In the genomic region with DNA sequence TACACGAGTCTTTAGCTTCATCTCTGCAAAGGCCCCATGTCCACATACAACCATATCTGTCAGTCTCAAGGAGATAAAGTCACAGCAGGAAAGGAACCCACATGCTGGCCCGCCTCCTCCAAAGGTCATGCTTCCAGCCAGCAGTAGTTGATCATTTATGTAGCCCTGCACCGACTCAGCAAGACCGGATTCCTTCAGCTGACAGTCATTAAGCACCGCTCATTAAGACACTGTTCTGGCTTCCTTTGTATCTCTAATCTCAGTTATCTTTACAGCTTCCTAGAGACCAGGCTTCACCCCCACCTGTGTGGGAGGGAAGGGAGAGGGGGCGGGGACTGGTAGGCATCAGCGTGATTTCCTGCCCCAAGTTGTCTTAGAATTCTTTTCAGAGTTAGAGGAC, we compare ENCODE assay signal across 17 mouse cellular contexts.
DNase-seq lines count a peak whose midpoint lies in the region; ATAC-seq and TF ChIP-seq lines count a peak whose summit lies in the region.
"Had no signal": no experiment of that assay in that cellular context is flagged by ENCODE, and none has a peak within 500 bp of the region (broad histone marks: within the 10 kb centered on the region; RNA-seq: fewer than 3 reads in every experiment).

No protein-coding gene starts in this region.

- 0 out of 2 replicates have a peak, but pooled peaks cover 6% of the 10 kb centered on the region for H3K4me1 ChIP-seq in intestine, embryonic 14.5 days (replicated peaks; ENCODE audit: control insufficient read depth, insufficient read depth, low read length)
- peaks cover 6% of the 10 kb centered on the region; the same call in 1 of the 2 replicates for H3K4me1 ChIP-seq in cerebellum, adult 2 months (ENCODE audit: control insufficient read depth, insufficient read depth, low read length)
- H3K4me1 ChIP-seq in forebrain, embryonic 10.5 days: peaks cover 13% of the 10 kb centered on the region
- no peaks in the 10 kb centered on the region for H3K4me1 ChIP-seq in heart, embryonic 11.5 days (ENCODE audit: control insufficient read depth, insufficient read depth, low read length)
- H3K4me1 ChIP-seq: embryonic facial prominence, embryonic 15.5 days; heart, embryonic 12.5 days had no signal

- no peaks in the 10 kb centered on the region for H3K27me3 ChIP-seq in intestine, embryonic 14.5 days (replicated peaks; ENCODE audit: control insufficient read depth, insufficient read depth, low read length)
- H3K27me3 ChIP-seq in cerebellum, adult 2 months (ENCODE audit: control insufficient read depth, insufficient read depth, low read length): no peaks in the 10 kb centered on the region
- peaks cover 29% of the 10 kb centered on the region for H3K27me3 ChIP-seq in forebrain, embryonic 10.5 days (ENCODE audit: poor library complexity, severe bottlenecking)
- H3K27me3 ChIP-seq in heart, embryonic 11.5 days (ENCODE audit: control insufficient read depth, insufficient read depth, low read length): peaks cover 4% of the 10 kb centered on the region
- H3K27me3 ChIP-seq: embryonic facial prominence, embryonic 15.5 days had no signal

- H3K4me2 ChIP-seq in intestine, embryonic 14.5 days (ENCODE audit: low read length): no peak overlapping the region
- H3K4me2 ChIP-seq in heart, embryonic 11.5 days: no peak overlapping the region
- H3K4me2 ChIP-seq: embryonic facial prominence, embryonic 15.5 days; heart, embryonic 12.5 days; midbrain, embryonic 11.5 days had no signal

- ATAC-seq in intestine, embryonic 14.5 days (replicated peaks; ENCODE audit: low FRiP score, low TSS enrichment, low read depth): no peak
- no peak for ATAC-seq in heart, embryonic 11.5 days (replicated peaks; ENCODE audit: insufficient number of reproducible peaks, low FRiP score, low TSS enrichment)
- ATAC-seq: forebrain, embryonic 16.5 days had no signal

- peak; percentile 55 for DNase-seq in R1 (ENCODE audit: low read depth, low spot score)
- DNase-seq in intestine, embryonic 14.5 days (ENCODE audit: low spot score): peak; percentile 57
- DNase-seq in kidney, adult 8-10 months: peak; percentile 74 to 78
- DNase-seq in kidney, postnatal 25 days: peak; percentile 69 to 81
- no peak for DNase-seq in cerebellum, adult 2 months
- no peak for DNase-seq in forebrain, embryonic 10.5 days (ENCODE audit: extremely low spot score, low spot score)
- DNase-seq: cerebellum, adult 8-10 months; gastrocnemius, postnatal 10 days; heart, postnatal 10 days; layer of hippocampus, postnatal 36 days had no signal

- H3K4me3 ChIP-seq in intestine, embryonic 14.5 days (ENCODE audit: low read depth, low read length): no peak overlapping the region
- no peak overlapping the region for H3K4me3 ChIP-seq in cerebellum, adult 2 months (replicated peaks; ENCODE audit: insufficient read depth, low read depth, low read length)
- H3K4me3 ChIP-seq in forebrain, embryonic 10.5 days: no peak overlapping the region
- H3K4me3 ChIP-seq in heart, embryonic 11.5 days (ENCODE audit: low read depth, low read length): no peak overlapping the region
- H3K4me3 ChIP-seq: embryonic facial prominence, embryonic 15.5 days; heart, embryonic 12.5 days; hindbrain, embryonic 10.5 days; layer of hippocampus, adult 2 months had no signal

- H3K36me3 ChIP-seq in intestine, embryonic 14.5 days (ENCODE audit: control insufficient read depth, insufficient read depth, low read length): no peaks in the 10 kb centered on the region
- H3K36me3 ChIP-seq in forebrain, embryonic 10.5 days (replicated peaks): no peaks in the 10 kb centered on the region
- H3K36me3 ChIP-seq in heart, embryonic 11.5 days (ENCODE audit: control insufficient read depth, insufficient read depth, low read length): no peaks in the 10 kb centered on the region
- H3K36me3 ChIP-seq: embryonic facial prominence, embryonic 15.5 days; heart, embryonic 12.5 days; hindbrain, embryonic 10.5 days had no signal

- 19% methylated on average over 7 of the region's 7 CpGs for WGBS in intestine, embryonic 14.5 days
- 75% methylated on average over 7 of the region's 7 CpGs for WGBS in cerebellum, adult 2 months
- 46% methylated on average over 7 of the region's 7 CpGs for WGBS in forebrain, embryonic 10.5 days
- 25% methylated on average over 7 of the region's 7 CpGs for WGBS in heart, embryonic 11.5 days (ENCODE audit: insufficient replicate concordance)

- TF ChIP-seq POLR2A in cerebellum, adult 2 months (IDR thresholded peaks at IDR 0.05; ENCODE audit: borderline replicate concordance, insufficient read depth, low read length): no peak

- no peak for TF ChIP-seq CTCF in cerebellum, adult 2 months (IDR thresholded peaks at IDR 0.05; ENCODE audit: borderline replicate concordance, insufficient read depth, low read depth, low read length)

- H3K9me3 ChIP-seq in intestine, embryonic 14.5 days (ENCODE audit: control insufficient read depth, low read length): no peaks in the 10 kb centered on the region
- H3K9me3 ChIP-seq in forebrain, embryonic 10.5 days: no peaks in the 10 kb centered on the region
- no peaks in the 10 kb centered on the region for H3K9me3 ChIP-seq in heart, embryonic 11.5 days (replicated peaks; ENCODE audit: control insufficient read depth, low read length)
- H3K9me3 ChIP-seq: embryonic facial prominence, embryonic 15.5 days; heart, embryonic 12.5 days; hindbrain, embryonic 10.5 days had no signal

- H3K27ac ChIP-seq in intestine, embryonic 14.5 days (ENCODE audit: low read depth): no peak overlapping the region
- no peak overlapping the region for H3K27ac ChIP-seq in cerebellum, adult 2 months (ENCODE audit: insufficient read depth, low read length)
- no peak overlapping the region for H3K27ac ChIP-seq in forebrain, embryonic 10.5 days
- H3K27ac ChIP-seq in heart, embryonic 11.5 days (ENCODE audit: low read depth, low read length): no peak overlapping the region
- H3K27ac ChIP-seq: embryonic facial prominence, embryonic 15.5 days; hindbrain, embryonic 10.5 days; layer of hippocampus, adult 2 months had no signal

- H3K9ac ChIP-seq in intestine, embryonic 14.5 days (ENCODE audit: low read length): no peak overlapping the region
- no peak overlapping the region for H3K9ac ChIP-seq in heart, embryonic 11.5 days (ENCODE audit: low read depth, low read length)
- H3K9ac ChIP-seq: embryonic facial prominence, embryonic 15.5 days; heart, embryonic 12.5 days had no signal

Comparison
In these comparisons a context has a peak if more than half of its experiments do, and no peak if none do; other contexts are left out.
1. DNase-seq: peak in R1 (single experiment), intestine, embryonic 14.5 days (single experiment), kidney, adult 8-10 months (2 of 2) and kidney, postnatal 25 days (2 of 2); none in cerebellum, adult 2 months (0 of 2) and forebrain, embryonic 10.5 days (single experiment).